Mouse (Mus musculus) heart, embryonic 15.5 days (tissue): Measurements from ENCODE around the gene Htr3b. TPM values are rescaled to one million over a fixed set of nuclear protein-coding genes. Genes with fewer than 3 reads are reported as not detected.

Experiments
- polyA plus RNA-seq: library from polyadenylated mRNA; unstranded; fragments of >200 nt; fragmentation: Nextera tagmentation; extraction: Ambion mirVana; gene quantifications from 2 replicates; pipeline ENCODE4 v1.2.1, GENCODE M21; 2015

Gene Htr3b
- polyA plus RNA-seq, 1 experiment from 2014 or later: not detected

Other genes with a start within 250 kb of the Htr3b start
- 6.0 and 7.3 TPM in 2 replicates for gene Zbtb16, start 128.8 kb downstream of the Htr3b start, polyA plus RNA-seq
- gene Htr3a, start 53.9 kb downstream of the Htr3b start, polyA plus RNA-seq: 0.60 and 0.63 TPM in 2 replicates
- 99.1 and 102 TPM in 2 replicates for gene Usp28, start 20.4 kb upstream of the Htr3b start, polyA plus RNA-seq
- 20.4 and 25.7 TPM in 2 replicates for gene Zw10, start 90.6 kb upstream of the Htr3b start, polyA plus RNA-seq
- gene Tmprss5, start 116.3 kb upstream of the Htr3b start, polyA plus RNA-seq: 0.19 and 0.30 TPM in 2 replicates